Mouse (Mus musculus) v-Abl transformed pro-B cells (cell line): ENCODE measurements around the gene Gm28042.

ENCODE experiments used
- in situ Hi-C, 2 experiments: fragments of 400-800 bp; cut with MboI; formaldehyde crosslinking; loops; one replicate each; pipeline ENCODE4 v1.15.1; 2025; ENCODE audit not compliant: unreplicated experiment in 2 of 2

The Gm28042 gene

GRCm38 (mm10) chr2:120087391-120087790, 60.1 kb downstream of the Gm28042 start:
- in situ Hi-C loops, result loop anchor here (5.0 to 10.0 kb wide), 3 partner anchors 85 to 543 kb away; partner anchors contain the start of genes Chp1 (in 1 of the 2) and Exd1 (in 1 of the 2)

GRCm38 (mm10) chr2:120087897-120088296, 60.6 kb downstream of the Gm28042 start:
- in situ Hi-C loops, result loop anchor here (5.0 to 10.0 kb wide), 3 partner anchors 84 to 543 kb away; partner anchors contain the start of genes Chp1 (in 1 of the 2) and Exd1 (in 1 of the 2)

- in situ Hi-C loops, result no loop called here
Measured at GRCm38 (mm10) chr2:120090979-120091378, 63.7 kb downstream of the Gm28042 start.
